Mouse (Mus musculus): ENCODE measurements at regions not wholly inside any gene's neighbourhood (a gene's known extent, or its start where the extent isn't known, plus 50 kb on each side); places are given as distances from the start of the nearest gene placed in this dataset.
A peak's percentile ranks its signal among the peaks of the same experiment; 100 is the strongest.

DNA sequence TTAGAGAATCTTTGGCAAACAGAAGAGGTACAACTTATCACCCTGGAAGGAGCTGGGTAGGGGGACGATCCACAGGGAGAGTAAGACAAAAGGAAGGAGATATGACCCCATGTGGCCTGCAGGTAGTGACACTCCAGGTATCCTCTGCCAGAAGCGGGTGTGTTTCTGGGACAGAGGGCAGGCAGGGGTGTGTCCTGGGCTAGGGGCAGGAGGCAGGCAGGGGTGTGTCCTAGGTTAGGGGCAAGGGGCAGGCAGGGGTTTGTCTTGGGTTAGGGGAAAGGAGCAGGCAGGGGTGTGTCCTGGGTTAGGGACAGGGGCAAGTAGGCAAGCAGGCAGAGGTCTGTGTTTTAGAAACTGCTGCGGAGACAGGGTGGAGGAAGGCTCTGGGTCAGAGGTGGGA, 120.5 kb downstream of the Cyp26b1 start:
- no peak for TF ChIP-seq EP300 (IDR thresholded peaks at IDR 0.05; ENCODE audit: low read depth)
- TF ChIP-seq CTCF (IDR thresholded peaks at IDR 0.05; ENCODE audit: low read depth), result no peak
- no peak for DNase-seq

DNA sequence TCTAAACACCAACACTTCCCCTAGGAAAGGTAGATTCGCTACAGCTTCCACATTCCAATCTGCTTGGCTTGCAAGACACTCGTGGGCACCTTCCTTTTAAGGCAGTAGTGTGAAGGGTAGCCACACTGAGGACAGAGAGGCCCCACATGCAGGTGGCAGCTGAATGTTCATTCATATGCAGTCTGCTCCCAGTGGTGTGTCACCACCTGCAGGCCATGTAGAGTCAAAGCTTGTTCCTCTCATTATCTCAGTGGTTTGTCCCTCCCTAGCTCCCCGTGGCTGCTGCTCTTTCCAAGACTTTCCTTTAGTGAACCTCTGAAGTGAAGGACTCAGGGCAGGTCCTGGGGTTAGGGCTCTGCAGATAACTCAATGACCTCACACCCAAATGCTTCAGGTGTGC, 121.4 kb downstream of the Cyp26b1 start:
- H3K36me3 ChIP-seq (replicated peaks; ENCODE audit: insufficient read depth, low read length), result no peaks in the 10 kb centered on the region
- DNase-seq, result no peak
- no peak overlapping the region for H3K4me3 ChIP-seq (ENCODE audit: low read depth, low read length)
- H3K27ac ChIP-seq (ENCODE audit: low read depth), result no peak overlapping the region
- whole genome bisulfite sequencing (ENCODE audit: insufficient replicate concordance), result 20% methylated on average over 3 of the region's 3 CpGs
- H3K4me1 ChIP-seq (ENCODE audit: insufficient read depth), result no peaks in the 10 kb centered on the region
- no peak for ATAC-seq
- peak; percentile 44 for TF ChIP-seq CTCF (IDR thresholded peaks at IDR 0.05; ENCODE audit: low read depth)
- no peak for TF ChIP-seq EP300 (IDR thresholded peaks at IDR 0.05; ENCODE audit: low read depth)
- H3K9ac ChIP-seq (replicated peaks), result no peak overlapping the region
- no peaks in the 10 kb centered on the region for H3K9me3 ChIP-seq (ENCODE audit: low read length)
- no peak overlapping the region for H3K4me2 ChIP-seq (ENCODE audit: low read depth, low read length)
- H3K27me3 ChIP-seq (ENCODE audit: insufficient read depth, low read length), result no peaks in the 10 kb centered on the region

More for the DNA sequence above, 120.5 kb downstream of the Cyp26b1 start:
- no peak overlapping the region for H3K27ac ChIP-seq (ENCODE audit: low read depth)
- no peak for ATAC-seq
- no peaks in the 10 kb centered on the region for H3K9me3 ChIP-seq (ENCODE audit: low read length)
- 57% methylated on average over 3 of the region's 3 CpGs for WGBS (ENCODE audit: insufficient replicate concordance)
- H3K4me2 ChIP-seq (ENCODE audit: low read depth, low read length), result no peak overlapping the region
- H3K4me1 ChIP-seq (ENCODE audit: insufficient read depth), result no peaks in the 10 kb centered on the region
- H3K36me3 ChIP-seq (replicated peaks; ENCODE audit: insufficient read depth, low read length), result no peaks in the 10 kb centered on the region
- H3K9ac ChIP-seq (replicated peaks), result no peak overlapping the region
- H3K4me3 ChIP-seq (ENCODE audit: low read depth, low read length), result no peak overlapping the region
- no peaks in the 10 kb centered on the region for H3K27me3 ChIP-seq (ENCODE audit: insufficient read depth, low read length)

GRCm38 (mm10) chr6:84467319-84467718, 126.4 kb downstream of the Cyp26b1 start:
- 65% methylated on average over 3 of the region's 3 CpGs for WGBS (ENCODE audit: insufficient replicate concordance)
- TF ChIP-seq EP300 (IDR thresholded peaks at IDR 0.05; ENCODE audit: low read depth) (no peak), CTCF (IDR thresholded peaks at IDR 0.05; ENCODE audit: low read depth) (peak; percentile 14; the same call in 1 of the 2 replicates)
- ATAC-seq, result no peak

DNA sequence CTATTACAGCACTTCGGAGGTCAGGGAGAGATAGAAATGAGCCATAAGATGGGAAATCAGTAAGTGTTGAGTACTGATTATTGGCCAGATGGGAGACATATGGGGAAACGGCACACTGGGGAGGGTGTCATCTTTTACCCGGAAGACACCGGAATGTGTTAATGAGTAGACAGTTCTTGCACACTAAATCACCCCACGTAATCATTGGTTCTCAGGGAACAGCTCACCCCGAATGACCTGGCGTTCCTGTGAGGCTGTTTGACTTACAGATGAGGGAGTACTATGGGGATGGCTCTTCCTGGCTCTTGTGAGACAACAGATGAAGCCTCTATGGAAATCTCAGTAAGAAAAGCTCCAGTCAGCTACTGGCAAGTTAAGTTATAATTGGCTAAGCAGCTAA, 127.5 kb downstream of the Cyp26b1 start:
- no peak overlapping the region for H3K4me3 ChIP-seq (ENCODE audit: low read depth, low read length)
- H3K4me1 ChIP-seq (ENCODE audit: insufficient read depth), result no peaks in the 10 kb centered on the region
- H3K9ac ChIP-seq (replicated peaks), result no peak overlapping the region
- no peak overlapping the region for H3K4me2 ChIP-seq (ENCODE audit: low read depth, low read length)
- no peaks in the 10 kb centered on the region for H3K27me3 ChIP-seq (ENCODE audit: insufficient read depth, low read length)
- 75% methylated on average over 7 of the region's 7 CpGs for WGBS (ENCODE audit: insufficient replicate concordance)
- no peak for TF ChIP-seq EP300 (IDR thresholded peaks at IDR 0.05; ENCODE audit: low read depth)
- no peak for TF ChIP-seq CTCF (IDR thresholded peaks at IDR 0.05; ENCODE audit: low read depth)
- no peak for DNase-seq
- no peaks in the 10 kb centered on the region for H3K36me3 ChIP-seq (replicated peaks; ENCODE audit: insufficient read depth, low read length)
- H3K9me3 ChIP-seq (ENCODE audit: low read length), result no peaks in the 10 kb centered on the region
- no peak overlapping the region for H3K27ac ChIP-seq (ENCODE audit: low read depth)
- no peak for ATAC-seq

More at GRCm38 (mm10) chr6:84467319-84467718, 126.4 kb downstream of the Cyp26b1 start:
- no peak overlapping the region for H3K27ac ChIP-seq (ENCODE audit: low read depth)
- no peak overlapping the region for H3K4me3 ChIP-seq (ENCODE audit: low read depth, low read length)
- no peak for DNase-seq
- no peak overlapping the region for H3K9ac ChIP-seq (replicated peaks)
- H3K9me3 ChIP-seq (ENCODE audit: low read length), result no peaks in the 10 kb centered on the region
- no peaks in the 10 kb centered on the region for H3K27me3 ChIP-seq (ENCODE audit: insufficient read depth, low read length)
- no peak overlapping the region for H3K4me2 ChIP-seq (ENCODE audit: low read depth, low read length)
- no peaks in the 10 kb centered on the region for H3K36me3 ChIP-seq (replicated peaks; ENCODE audit: insufficient read depth, low read length)
- H3K4me1 ChIP-seq (ENCODE audit: insufficient read depth), result no peaks in the 10 kb centered on the region

DNA sequence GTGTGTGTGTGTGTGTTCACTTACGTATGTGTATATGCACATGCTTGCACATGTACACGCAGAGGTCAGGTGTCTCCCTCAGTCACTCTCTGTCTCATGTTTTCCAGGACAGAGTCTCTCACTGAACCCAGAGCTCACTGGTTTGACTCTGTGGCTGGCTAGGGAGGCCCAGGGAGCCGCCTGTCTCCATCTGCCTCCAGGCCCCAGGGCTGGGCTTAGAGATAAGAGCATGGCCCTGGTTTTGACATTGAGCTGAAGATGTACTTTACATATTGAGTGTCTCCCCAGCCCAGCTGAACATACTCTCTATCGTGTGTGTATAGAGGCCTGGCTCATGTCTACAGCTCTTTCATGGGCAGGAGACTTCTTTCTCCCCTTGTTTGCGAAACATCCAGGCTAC, 128.1 kb downstream of the Cyp26b1 start:
- H3K4me3 ChIP-seq (ENCODE audit: low read depth, low read length), result no peak overlapping the region
- H3K36me3 ChIP-seq (replicated peaks; ENCODE audit: insufficient read depth, low read length), result no peaks in the 10 kb centered on the region
- H3K27ac ChIP-seq (ENCODE audit: low read depth), result no peak overlapping the region
- H3K9ac ChIP-seq (replicated peaks), result no peak overlapping the region
- no peak for DNase-seq
- no peaks in the 10 kb centered on the region for H3K9me3 ChIP-seq (ENCODE audit: low read length)
- no peak for TF ChIP-seq EP300 (IDR thresholded peaks at IDR 0.05; ENCODE audit: low read depth)
- no peak for TF ChIP-seq CTCF (IDR thresholded peaks at IDR 0.05; ENCODE audit: low read depth)
- no peaks in the 10 kb centered on the region for H3K27me3 ChIP-seq (ENCODE audit: insufficient read depth, low read length)
- peak; percentile 62 for ATAC-seq
- H3K4me2 ChIP-seq (ENCODE audit: low read depth, low read length), result no peak overlapping the region
- no peaks in the 10 kb centered on the region for H3K4me1 ChIP-seq (ENCODE audit: insufficient read depth)
- WGBS (ENCODE audit: insufficient replicate concordance), result 60% methylated on average over 5 of the region's 5 CpGs

GRCm38 (mm10) chr6:84463592-84464367, 129.9 kb downstream of the Cyp26b1 start:
- Histone ChIP-seq H3K36me3 (replicated peaks; ENCODE audit: insufficient read depth, low read length) (no peaks in the 10 kb centered on the region), H3K9me3 (ENCODE audit: low read length) (no peaks in the 10 kb centered on the region), H3K27ac (ENCODE audit: low read depth) (no peak overlapping the region), H3K27me3 (ENCODE audit: insufficient read depth, low read length) (no peaks in the 10 kb centered on the region), H3K4me3 (ENCODE audit: low read depth, low read length) (no peak overlapping the region), H3K9ac (replicated peaks) (no peak overlapping the region), H3K4me2 (ENCODE audit: low read depth, low read length) (no peak overlapping the region), H3K4me1 (ENCODE audit: insufficient read depth) (no peaks in the 10 kb centered on the region)
- no peak for DNase-seq
- ATAC-seq, result no peak
- WGBS (ENCODE audit: insufficient replicate concordance), result 71% methylated on average over 7 of the region's 7 CpGs
- TF ChIP-seq EP300 (IDR thresholded peaks at IDR 0.05; ENCODE audit: low read depth), result no peak
- no peak for TF ChIP-seq CTCF (IDR thresholded peaks at IDR 0.05; ENCODE audit: low read depth)
